Mouse (Mus musculus) testis, adult 2 months (tissue): Measurements from ENCODE around the gene Havcr1. TPM values are rescaled to one million over a fixed set of nuclear protein-coding genes. Genes with fewer than 3 reads are reported as not detected.
"Not testable (repeated sequence)": the region's sequence is repeated elsewhere in the genome, so short reads cannot be mapped to it uniquely, and the experiment has no call there.

ENCODE experiments used
- H3K27ac ChIP-seq: fragments of 200-500 bp; 2 replicates; pipeline ENCODE4 v1.5.1; 2012; ENCODE audit warnings: low read depth, low read length; ENCODE audit not compliant: control insufficient read depth, insufficient read depth
- H3K27me3 ChIP-seq: fragments of 200-500 bp; 2 replicates; pipeline ENCODE4 v1.6.1; 2012; ENCODE audit warnings: mild to moderate bottlenecking, low read length, moderate library complexity; ENCODE audit not compliant: control insufficient read depth, insufficient read depth
- H3K36me3 ChIP-seq: fragments of 200-500 bp; 2 replicates; pipeline ENCODE4 v1.6.1; 2012; ENCODE audit warnings: mild to moderate bottlenecking, low read length; ENCODE audit not compliant: control insufficient read depth, insufficient read depth
- H3K4me1 ChIP-seq: fragments of 200-500 bp; 2 replicates; pipeline ENCODE4 v1.6.1; 2012; ENCODE audit warnings: low read length; ENCODE audit not compliant: control insufficient read depth, insufficient read depth
- H3K4me3 ChIP-seq: fragments of 200-500 bp; 2 replicates; pipeline ENCODE4 v1.5.1; 2012; ENCODE audit warnings: low read depth, mild to moderate bottlenecking, low read length, moderate library complexity, mixed read lengths; ENCODE audit not compliant: control insufficient read depth
- CTCF ChIP-seq: fragments of 200-500 bp; IDR thresholded peaks from 2 replicates; pipeline ENCODE4 v1.5.1; 2012; ENCODE audit warnings: low read depth, mild to moderate bottlenecking, inconsistent platforms, low read length, moderate library complexity; ENCODE audit not compliant: control insufficient read depth, insufficient read depth, insufficient replicate concordance
- POLR2A ChIP-seq: fragments of 200-500 bp; IDR thresholded peaks from 2 replicates; pipeline ENCODE4 v1.6.1; 2012; ENCODE audit warnings: low read depth, mild to moderate bottlenecking, inconsistent platforms, low read length, moderate library complexity; ENCODE audit not compliant: control insufficient read depth
- polyA plus RNA-seq: library from polyadenylated mRNA; depleted of rRNA; stranded (reverse); fragments of >200 nt; gene quantifications from 2 replicates; pipeline ENCODE4 v1.2.3, GENCODE M21; 2012

Havcr1 gene
- polyA plus RNA-seq, 1 experiment = 0.36 TPM

DNA sequence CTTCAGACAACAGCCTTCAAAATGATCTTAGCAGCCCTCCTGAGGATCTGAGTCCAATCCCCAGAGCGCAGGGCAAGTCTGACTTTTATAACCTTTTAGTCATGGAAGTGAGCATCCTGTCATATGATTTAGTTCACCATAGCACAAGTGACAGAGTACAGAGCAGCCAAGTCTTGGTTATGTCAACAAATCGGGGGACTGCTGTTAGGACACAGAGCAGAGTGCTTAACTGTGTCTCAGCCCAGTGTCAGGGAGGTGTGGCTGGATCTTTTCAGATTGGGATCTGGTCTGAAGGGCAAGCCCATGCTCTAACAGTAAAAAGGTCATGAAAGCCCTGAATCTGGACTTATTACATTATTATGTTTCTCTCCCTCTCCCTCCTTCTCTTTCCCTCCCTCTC is 18.8 kb downstream of the Havcr1 start:
- H3K27ac ChIP-seq = no peak overlapping the region
- TF ChIP-seq POLR2A (no peak), CTCF (no peak)
- no peaks in the 10 kb centered on the region for H3K27me3 ChIP-seq
- H3K4me3 ChIP-seq = no peak overlapping the region
- H3K4me1 ChIP-seq = no peaks in the 10 kb centered on the region
- H3K36me3 ChIP-seq = no peaks in the 10 kb centered on the region

DNA sequence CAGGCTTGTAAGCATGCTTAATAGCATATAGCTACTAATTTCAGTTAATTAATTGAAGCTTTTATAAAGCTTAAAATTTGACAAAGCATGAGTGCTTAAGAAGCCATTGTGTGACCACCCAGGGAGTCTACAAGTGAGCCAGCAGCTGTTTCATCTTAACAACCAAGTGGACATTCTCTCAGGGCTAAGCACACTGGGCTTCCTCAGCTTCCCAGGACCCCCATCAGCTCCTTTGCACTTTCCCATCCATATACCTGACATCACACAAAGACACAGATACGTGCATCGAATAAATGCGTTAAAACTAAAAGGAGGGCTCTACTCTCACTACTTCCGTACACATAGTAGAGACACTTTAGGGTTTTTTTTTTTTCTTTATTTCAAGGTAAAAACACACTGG is 19.8 kb downstream of the Havcr1 start:
- Histone ChIP-seq H3K4me1 (no peaks in the 10 kb centered on the region), H3K4me3 (no peak overlapping the region), H3K36me3 (no peaks in the 10 kb centered on the region), H3K27me3 (no peaks in the 10 kb centered on the region), H3K27ac (no peak overlapping the region)
- TF ChIP-seq CTCF (no peak), POLR2A (no peak)

DNA sequence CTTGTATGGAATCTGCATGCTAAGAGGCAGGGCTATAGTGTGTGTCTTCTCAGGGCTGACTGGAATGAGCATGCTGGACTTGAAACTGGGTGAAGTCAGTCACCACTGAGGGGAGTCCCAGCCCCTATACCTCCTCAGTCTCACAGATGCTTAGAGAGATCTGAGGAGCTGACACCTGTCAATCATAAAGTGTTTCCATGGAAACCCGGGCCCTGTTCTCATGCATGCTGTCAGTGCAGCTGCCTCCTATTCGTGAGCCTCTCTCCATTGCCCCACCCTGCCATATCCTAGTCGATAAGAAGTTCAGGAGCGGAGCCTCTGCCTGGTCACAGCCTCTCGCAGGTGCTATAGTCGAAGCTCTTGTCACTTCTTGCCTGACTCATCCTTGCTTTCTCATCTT is 20.8 kb downstream of the Havcr1 start:
- not testable (repeated sequence) for H3K4me3 ChIP-seq, H3K4me1 ChIP-seq, H3K27me3 ChIP-seq, H3K36me3 ChIP-seq, H3K27ac ChIP-seq

DNA sequence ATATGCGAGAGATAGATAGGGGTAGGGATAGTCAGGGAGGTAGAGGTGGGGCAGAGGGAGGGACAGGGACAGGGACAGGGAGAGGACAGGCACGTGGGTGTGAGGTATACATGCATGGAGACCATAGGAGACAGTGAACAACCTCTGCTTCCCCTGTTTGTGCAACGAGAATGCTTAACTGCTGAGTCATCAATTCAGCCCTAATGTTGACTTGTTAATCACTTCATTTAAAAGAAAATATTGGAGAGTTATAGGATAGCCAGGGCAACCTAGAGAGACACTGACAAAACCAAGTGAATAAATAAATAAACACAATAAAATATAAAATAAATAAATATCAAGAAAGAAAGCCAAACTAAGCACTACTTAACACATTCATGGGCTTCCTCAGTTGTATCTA is 42.0 kb downstream of the Havcr1 start:
- Histone ChIP-seq H3K27me3 (no peaks in the 10 kb centered on the region), H3K4me3 (no peak overlapping the region), H3K4me1 (no peaks in the 10 kb centered on the region), H3K27ac (no peak overlapping the region), H3K36me3 (no peaks in the 10 kb centered on the region)
- TF ChIP-seq POLR2A (no peak), CTCF (no peak)

DNA sequence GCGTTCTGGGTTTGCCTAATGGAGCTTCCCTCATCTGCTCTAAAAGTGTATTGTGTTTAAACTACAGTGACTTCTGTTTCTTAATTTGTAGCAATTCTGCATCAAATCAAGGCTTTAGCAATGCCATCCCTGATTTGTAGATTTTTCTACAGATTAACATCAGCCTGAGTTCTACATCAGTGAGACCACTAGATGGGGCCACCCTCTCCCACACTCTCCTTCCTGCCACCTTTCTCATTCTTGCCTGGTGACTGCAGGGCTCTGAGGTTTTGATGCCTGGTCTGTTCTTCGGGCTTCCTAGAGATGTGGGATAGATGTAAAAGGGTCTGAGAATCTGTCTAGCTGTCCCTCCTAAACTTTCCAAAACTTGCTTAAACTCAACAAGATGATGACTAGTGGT is 44.9 kb downstream of the Havcr1 start:
- H3K27ac ChIP-seq = no peak overlapping the region
- H3K4me3 ChIP-seq = no peak overlapping the region
- no peaks in the 10 kb centered on the region for H3K36me3 ChIP-seq
- H3K27me3 ChIP-seq = no peaks in the 10 kb centered on the region
- no peaks in the 10 kb centered on the region for H3K4me1 ChIP-seq
- no peak for TF ChIP-seq POLR2A
- no peak for TF ChIP-seq CTCF

DNA sequence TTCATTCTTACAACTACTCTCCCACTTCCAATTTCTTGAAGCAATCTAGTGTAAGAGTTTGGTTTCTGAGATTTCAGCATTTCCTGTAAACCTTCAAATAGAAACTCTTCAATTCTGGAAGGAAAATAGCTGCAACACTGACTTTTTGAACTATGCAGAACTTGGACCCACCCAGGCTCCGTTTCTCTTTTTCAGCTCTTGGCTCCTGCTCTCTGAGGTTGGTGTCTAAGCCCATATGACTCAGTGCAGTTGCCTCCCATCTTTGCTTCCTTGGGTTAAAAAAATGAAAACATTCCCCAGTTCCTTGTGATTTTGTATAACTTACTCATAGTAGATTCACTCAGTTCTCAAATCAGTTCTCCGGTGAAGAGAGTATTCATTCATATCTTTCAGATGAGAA is 69.6 kb downstream of the Havcr1 start:
- no peaks in the 10 kb centered on the region for H3K27me3 ChIP-seq
- H3K27ac ChIP-seq = no peak overlapping the region
- no peaks in the 10 kb centered on the region for H3K4me1 ChIP-seq
- no peak overlapping the region for H3K4me3 ChIP-seq
- no peaks in the 10 kb centered on the region for H3K36me3 ChIP-seq
- no peak for TF ChIP-seq POLR2A
- no peak for TF ChIP-seq CTCF

DNA sequence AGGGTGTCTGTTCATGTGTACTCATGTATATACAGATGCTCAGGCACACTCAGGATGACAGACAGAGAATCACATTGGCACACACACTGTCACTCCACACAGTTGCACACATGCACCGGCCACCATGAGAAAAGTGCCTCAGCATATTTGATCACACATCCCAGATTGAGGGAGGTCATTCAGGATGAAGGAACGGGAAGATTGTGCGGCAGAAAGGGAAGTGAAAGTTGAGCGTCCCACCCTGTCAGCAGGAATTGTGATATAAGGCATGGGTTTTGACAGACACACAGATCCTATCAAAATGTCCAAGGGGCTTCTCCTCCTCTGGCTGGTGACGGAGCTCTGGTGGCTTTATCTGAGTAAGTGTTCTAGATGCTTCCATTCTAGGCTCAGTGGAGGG is 75.6 kb downstream of the Havcr1 start, which contains the start of gene Timd4:
Gene Timd4 (plus strand): TSS at position 290 of the 400 bp plus-strand sequence.
- H3K27ac ChIP-seq = no peak within 1 kb of the TSS
- no peak for TF ChIP-seq CTCF
- no peak for TF ChIP-seq POLR2A
- no peaks in the 10 kb centered on the region for H3K36me3 ChIP-seq
- no peaks in the 10 kb centered on the region for H3K27me3 ChIP-seq
- no peaks in the 10 kb centered on the region for H3K4me1 ChIP-seq
- H3K4me3 ChIP-seq = no peak within 1 kb of the TSS

DNA sequence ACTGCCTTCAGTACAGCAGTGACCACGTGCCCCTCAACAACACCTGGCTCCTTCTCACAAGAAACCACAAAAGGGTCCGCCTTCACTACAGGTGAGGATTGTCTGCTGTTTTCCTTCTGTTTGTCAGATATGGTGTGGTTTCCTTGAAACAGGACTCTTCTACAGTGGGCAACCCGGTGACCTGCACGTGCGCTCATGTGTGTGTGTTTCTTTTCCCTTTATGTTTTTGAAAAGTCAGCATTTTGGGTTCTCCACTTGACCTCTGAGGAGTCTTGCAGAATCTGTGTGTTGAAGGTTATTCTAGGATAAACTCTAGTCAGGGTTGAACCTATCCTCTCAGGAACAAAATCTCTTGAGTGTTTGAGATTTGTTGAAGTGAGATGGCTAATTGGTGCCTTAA is 82.8 kb downstream of the Havcr1 start:
- Histone ChIP-seq H3K4me3 (no peak overlapping the region), H3K36me3 (no peaks in the 10 kb centered on the region), H3K27me3 (no peaks in the 10 kb centered on the region), H3K4me1 (no peaks in the 10 kb centered on the region), H3K27ac (no peak overlapping the region)
- no peak for TF ChIP-seq POLR2A
- TF ChIP-seq CTCF = no peak
